Mouse (Mus musculus) forebrain, embryonic 16.5 days (tissue): ENCODE measurements at regions not wholly inside any gene's neighbourhood (a gene's known extent, or its start where the extent isn't known, plus 50 kb on each side); places are given as distances from the start of the nearest gene placed in this dataset.

Source experiments
- ATAC-seq: fragments of 200-750 bp; cut with Nextera tagmentation; 2 replicates; pipeline ENCODE4 v1.8.0; 2017; ENCODE audit warnings: mild to moderate bottlenecking, moderate library complexity
- H3K27ac ChIP-seq: fragments of 300-500 bp; sonication (generic); 2 replicates; pipeline ENCODE4 v1.5.1; 2014; ENCODE audit warnings: low read length, control low read depth
- H3K27me3 ChIP-seq: fragments of 300-500 bp; sonication (generic); replicated peaks from 2 replicates; pipeline ENCODE4 v1.6.1; 2014; ENCODE audit warnings: low read length; ENCODE audit not compliant: control insufficient read depth, insufficient read depth
- H3K36me3 ChIP-seq: fragments of 300-500 bp; sonication (generic); 2 replicates; pipeline ENCODE4 v1.6.1; 2014; ENCODE audit not compliant: control insufficient read depth, insufficient read depth
- H3K4me1 ChIP-seq: fragments of 300-500 bp; sonication (generic); replicated peaks from 2 replicates; pipeline ENCODE4 v1.6.1; 2014; ENCODE audit warnings: low read length; ENCODE audit not compliant: control insufficient read depth, insufficient read depth
- H3K4me2 ChIP-seq: fragments of 300-500 bp; sonication (generic); 2 replicates; pipeline ENCODE4 v1.6.1; 2014; ENCODE audit warnings: mild to moderate bottlenecking, low read length, control low read depth
- H3K4me3 ChIP-seq: fragments of 300-500 bp; sonication (generic); replicated peaks from 2 replicates; pipeline ENCODE4 v1.5.1; 2014; ENCODE audit warnings: mild to moderate bottlenecking, low read length, control low read depth
- H3K9ac ChIP-seq: fragments of 300-500 bp; sonication (generic); replicated peaks from 2 replicates; pipeline ENCODE4 v1.6.1; 2014; ENCODE audit warnings: low read depth, low read length, control low read depth
- H3K9me3 ChIP-seq: fragments of 300-500 bp; sonication (generic); 2 replicates; pipeline ENCODE4 v1.6.1; 2016; ENCODE audit warnings: low read length; ENCODE audit not compliant: control insufficient read depth
- WGBS: fragments of 180-500 bp; shearing (Covaris S2); extraction: QIAGEN DNeasy Blood & Tissue Kit; methylation state at CpG from one replicate; pipeline ENCODE4 v1.1.7; 2014; 5-methylcytosine and 5-hydroxymethylcytosine counted together

- H3K27ac ChIP-seq: no peak overlapping the region
- H3K36me3 ChIP-seq: no peaks in the 10 kb centered on the region
- no peak overlapping the region for H3K9ac ChIP-seq
- no peaks in the 10 kb centered on the region for H3K27me3 ChIP-seq
- WGBS: 85% methylated on average over 9 of the region's 9 CpGs
- H3K4me3 ChIP-seq: no peak overlapping the region
- no peaks in the 10 kb centered on the region for H3K4me1 ChIP-seq
- H3K9me3 ChIP-seq: peaks cover 7% of the 10 kb centered on the region; the same call in 1 of the 2 replicates
- no peak overlapping the region for H3K4me2 ChIP-seq
- ATAC-seq: no peak
These were observed 157.5 kb upstream of the Eif4g2 start for GRCm38 (mm10) chr7:111240234-111240826.

GRCm38 (mm10) chr7:111237819-111238218 is 155.0 kb upstream of the Eif4g2 start:
- no peak for ATAC-seq
- WGBS: 81% methylated on average over 9 of the region's 9 CpGs
- H3K4me3 ChIP-seq: no peak overlapping the region
- peaks cover 7% of the 10 kb centered on the region; the same call in 1 of the 2 replicates for H3K9me3 ChIP-seq
- no peak overlapping the region for H3K27ac ChIP-seq
- H3K36me3 ChIP-seq: no peaks in the 10 kb centered on the region
- no peak overlapping the region for H3K4me2 ChIP-seq
- no peak overlapping the region for H3K9ac ChIP-seq
- no peaks in the 10 kb centered on the region for H3K27me3 ChIP-seq
- H3K4me1 ChIP-seq: no peaks in the 10 kb centered on the region

GRCm38 (mm10) chr7:111230630-111231029 is 147.8 kb upstream of the Eif4g2 start:
- Histone ChIP-seq H3K9ac (no peak overlapping the region), H3K27ac (no peak overlapping the region), H3K36me3 (no peaks in the 10 kb centered on the region), H3K4me1 (no peaks in the 10 kb centered on the region), H3K9me3 (no peaks in the 10 kb centered on the region), H3K27me3 (no peaks in the 10 kb centered on the region), H3K4me2 (no peak overlapping the region), H3K4me3 (no peak overlapping the region)
- no peak for ATAC-seq
- WGBS: 79% methylated on average over 2 of the region's 2 CpGs

- 79% methylated on average over 3 of the region's 3 CpGs for WGBS
- no peak for ATAC-seq
- Histone ChIP-seq H3K27me3 (no peaks in the 10 kb centered on the region), H3K9ac (no peak overlapping the region), H3K9me3 (no peaks in the 10 kb centered on the region), H3K4me3 (no peak overlapping the region), H3K36me3 (no peaks in the 10 kb centered on the region), H3K4me2 (no peak overlapping the region), H3K27ac (no peak overlapping the region), H3K4me1 (no peaks in the 10 kb centered on the region)
These were observed 144.3 kb upstream of the Eif4g2 start for GRCm38 (mm10) chr7:111227082-111227481.

- H3K9ac ChIP-seq: no peak overlapping the region
- no peaks in the 10 kb centered on the region for H3K27me3 ChIP-seq
- no peak overlapping the region for H3K4me3 ChIP-seq
- no peaks in the 10 kb centered on the region for H3K9me3 ChIP-seq
- no peaks in the 10 kb centered on the region for H3K4me1 ChIP-seq
- ATAC-seq: no peak
- 82% methylated on average over 1 of the region's 1 CpGs for WGBS
- H3K27ac ChIP-seq: no peak overlapping the region
- H3K36me3 ChIP-seq: no peaks in the 10 kb centered on the region
- no peak overlapping the region for H3K4me2 ChIP-seq
These were observed 143.3 kb upstream of the Eif4g2 start for GRCm38 (mm10) chr7:111226026-111226656.

GRCm38 (mm10) chr7:111215586-111215985 is 132.8 kb upstream of the Eif4g2 start:
- no peak for ATAC-seq
- no peak overlapping the region for H3K4me3 ChIP-seq
- 88% methylated on average over 5 of the region's 5 CpGs for WGBS

GRCm38 (mm10) chr7:111214226-111214906 is 131.5 kb upstream of the Eif4g2 start:
- Histone ChIP-seq H3K4me2 (no peak overlapping the region), H3K27me3 (no peaks in the 10 kb centered on the region), H3K9me3 (no peaks in the 10 kb centered on the region), H3K4me1 (0 out of 2 replicates have a peak, but pooled peaks cover 4% of the 10 kb centered on the region), H3K27ac (no peak overlapping the region), H3K9ac (no peak overlapping the region), H3K4me3 (no peak overlapping the region), H3K36me3 (no peaks in the 10 kb centered on the region)
- WGBS: 85% methylated on average over 6 of the region's 6 CpGs
- no peak for ATAC-seq

More at GRCm38 (mm10) chr7:111215586-111215985, 132.8 kb upstream of the Eif4g2 start:
- Histone ChIP-seq H3K27me3 (no peaks in the 10 kb centered on the region), H3K4me1 (no peaks in the 10 kb centered on the region), H3K36me3 (no peaks in the 10 kb centered on the region), H3K9me3 (no peaks in the 10 kb centered on the region), H3K27ac (no peak overlapping the region), H3K4me2 (no peak overlapping the region), H3K9ac (no peak overlapping the region)

GRCm38 (mm10) chr7:111212188-111212587 is 129.4 kb upstream of the Eif4g2 start:
- 71% methylated on average over 5 of the region's 5 CpGs for WGBS
- H3K36me3 ChIP-seq: no peaks in the 10 kb centered on the region
- no peak overlapping the region for H3K4me2 ChIP-seq
- no peak overlapping the region for H3K4me3 ChIP-seq
- H3K27me3 ChIP-seq: no peaks in the 10 kb centered on the region
- H3K9ac ChIP-seq: no peak overlapping the region
- H3K9me3 ChIP-seq: no peaks in the 10 kb centered on the region
- 0 out of 2 replicates have a peak, but pooled peaks cover 4% of the 10 kb centered on the region for H3K4me1 ChIP-seq
- H3K27ac ChIP-seq: no peak overlapping the region
- ATAC-seq: no peak

GRCm38 (mm10) chr7:111211641-111212040 is 128.8 kb upstream of the Eif4g2 start:
- H3K9ac ChIP-seq: no peak overlapping the region
- H3K27me3 ChIP-seq: no peaks in the 10 kb centered on the region
- whole genome bisulfite sequencing: 76% methylated on average over 11 of the region's 11 CpGs
- no peak overlapping the region for H3K4me2 ChIP-seq
- H3K27ac ChIP-seq: no peak overlapping the region
- ATAC-seq: no peak
- no peaks in the 10 kb centered on the region for H3K9me3 ChIP-seq
- no peak overlapping the region for H3K4me3 ChIP-seq
- H3K36me3 ChIP-seq: no peaks in the 10 kb centered on the region
- 0 out of 2 replicates have a peak, but pooled peaks cover 4% of the 10 kb centered on the region for H3K4me1 ChIP-seq
